Mouse (Mus musculus) frontal cortex, adult 2 months (tissue): Measurements from ENCODE around the gene Igf2. TPM values are rescaled to one million over a fixed set of nuclear protein-coding genes. Genes with fewer than 3 reads are reported as not detected.

ENCODE experiments used
- DNase-seq, 2 experiments: peaks; one replicate each; pipeline ENCODE4 v3.0.0; 2022; ENCODE audit warnings: low spot score in 1 of 2; ENCODE audit errors: extremely low spot score in 1 of 2
- polyA plus RNA-seq: library from polyadenylated mRNA; depleted of rRNA; stranded (reverse); fragments of >200 nt; gene quantifications from 2 replicates; pipeline ENCODE4 v1.2.3, GENCODE M21; 2012

The Igf2 gene
- polyA plus RNA-seq, 1 experiment: 81.1 TPM

DNA sequence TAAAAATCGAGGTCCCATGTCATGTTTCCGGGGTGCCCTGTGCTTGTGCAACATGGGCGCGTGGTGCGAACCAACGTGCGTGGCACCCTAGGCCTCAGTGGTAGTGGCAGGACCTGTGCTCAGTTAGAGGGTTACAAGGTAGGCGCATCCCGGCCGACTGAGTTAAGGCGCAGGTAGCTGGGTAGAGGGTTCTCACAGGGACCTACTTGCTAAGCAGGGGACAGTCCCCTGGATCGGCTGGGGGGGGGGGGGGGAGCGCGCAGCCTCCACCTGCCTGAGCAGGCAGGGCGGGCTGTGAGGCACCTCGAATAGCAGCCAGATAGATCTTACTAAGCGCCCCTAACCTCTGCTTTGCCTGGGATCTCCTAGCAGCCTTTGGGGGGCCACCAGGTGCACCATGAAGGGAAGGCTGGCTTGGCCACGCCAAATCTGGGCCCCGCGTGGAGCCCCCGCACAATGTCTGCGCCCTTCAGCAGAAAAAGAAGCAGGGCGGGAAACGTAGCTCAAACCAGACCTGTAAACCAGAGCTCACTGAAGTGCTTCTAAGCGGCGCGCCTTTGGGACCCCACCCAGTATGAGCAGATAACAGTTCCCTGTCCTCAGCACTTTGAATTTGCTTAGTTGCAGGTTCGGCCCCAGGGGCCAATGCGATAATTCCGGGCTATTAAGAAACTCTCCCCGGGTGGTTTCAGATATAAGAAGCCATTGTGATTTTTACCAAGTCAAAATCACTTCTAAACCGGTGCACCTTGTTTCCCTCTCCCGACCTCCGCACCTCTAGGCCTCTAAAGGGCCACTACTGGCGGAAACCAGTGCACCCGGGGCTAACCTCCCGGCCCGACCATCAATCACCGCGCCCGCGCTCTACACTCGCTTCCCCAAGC lies 6.6 kb downstream of the Igf2 start:
- no peak for DNase-seq

DNA sequence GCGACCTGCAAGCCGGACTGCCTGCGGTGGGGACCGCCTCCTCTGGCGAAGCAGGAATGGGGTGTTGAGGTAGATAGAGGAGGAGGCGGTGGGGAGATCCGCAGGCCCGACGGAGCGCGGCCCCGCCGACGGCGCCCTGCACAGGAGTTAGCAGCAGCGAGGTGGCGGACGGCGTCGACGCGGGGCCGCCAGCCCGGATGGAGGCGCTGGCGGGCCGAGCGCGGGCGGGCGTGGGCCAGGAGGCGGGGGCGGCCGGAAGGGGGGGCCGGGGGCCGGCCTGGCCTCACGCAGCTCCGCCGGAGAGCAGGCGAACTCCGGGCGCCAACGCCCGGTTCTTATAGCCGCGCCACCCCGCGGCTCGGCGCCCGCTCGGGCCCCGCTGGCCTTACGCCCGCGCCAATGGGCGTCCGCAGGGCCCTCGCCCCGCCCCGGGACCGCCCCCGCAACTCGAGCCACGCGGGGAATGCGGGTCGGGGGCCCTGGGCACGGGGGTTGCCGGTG lies 7.4 kb downstream of the Igf2 start:
- DNase-seq: no peak

GRCm38 (mm10) chr7:142658681-142659180 lies 7.9 kb downstream of the Igf2 start:
- no peak for DNase-seq

GRCm38 (mm10) chr7:142657821-142658614 lies 8.6 kb downstream of the Igf2 start:
- DNase-seq: no peak

- no peak for DNase-seq
Observed at GRCm38 (mm10) chr7:142657341-142657791, 9.2 kb downstream of the Igf2 start.

DNA sequence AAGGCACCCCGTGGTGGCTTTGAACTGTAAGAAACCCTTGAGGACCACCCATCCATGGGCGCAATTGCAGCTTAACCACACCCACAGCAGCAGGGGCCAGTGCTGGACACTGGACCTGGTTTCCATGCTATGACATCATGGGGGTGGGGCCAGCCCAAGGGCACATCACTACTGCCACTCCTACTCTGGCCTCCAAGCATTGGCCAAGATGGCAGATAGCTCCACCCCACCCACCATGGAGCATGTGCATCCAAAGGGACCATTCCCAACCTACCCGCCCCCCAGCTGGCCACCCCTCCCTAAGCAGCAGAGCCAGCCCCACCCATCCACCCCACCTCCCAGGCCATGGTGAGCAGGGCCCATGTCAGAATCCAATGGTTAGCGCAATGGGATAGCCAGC lies 10.6 kb downstream of the Igf2 start:
- DNase-seq: no peak

DNA sequence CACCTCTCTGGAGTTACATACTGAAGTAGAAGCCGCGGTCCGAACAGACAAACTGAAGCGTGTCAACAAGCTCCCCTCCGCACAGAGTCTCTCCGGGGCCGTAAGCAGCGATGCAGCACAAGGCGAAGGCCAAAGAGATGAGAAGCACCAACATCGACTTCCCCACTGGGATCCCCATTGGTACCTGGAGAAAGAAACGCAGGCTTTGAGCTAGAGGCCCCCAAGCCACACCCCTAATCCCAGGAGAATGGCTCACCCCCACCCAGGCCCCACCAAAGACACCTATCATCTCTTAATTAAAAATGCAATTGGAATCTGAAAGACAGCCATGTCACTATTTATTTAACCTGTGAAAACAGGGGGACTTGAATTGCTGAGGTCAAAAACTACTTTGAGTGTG lies 11.0 kb downstream of the Igf2 start:
- no peak for DNase-seq

DNA sequence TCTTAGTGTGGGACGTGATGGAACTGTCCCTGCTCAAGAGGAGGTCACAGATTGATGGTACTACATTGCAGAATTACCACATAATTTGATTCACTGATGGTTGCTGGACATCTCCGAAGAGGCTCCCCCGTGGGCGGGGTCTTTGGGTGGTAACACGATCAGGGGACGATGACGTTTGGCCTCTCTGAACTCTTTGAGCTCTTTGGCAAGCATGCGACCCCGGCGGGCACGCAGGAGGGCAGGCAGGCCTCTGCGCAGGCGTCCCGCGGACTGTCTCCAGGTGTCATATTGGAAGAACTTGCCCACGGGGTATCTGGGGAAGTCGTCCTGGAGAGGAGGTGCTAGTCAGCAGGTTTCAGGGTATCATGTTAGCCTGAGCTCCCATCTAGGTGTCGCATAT lies 12.9 kb downstream of the Igf2 start:
- DNase-seq: no peak

GRCm38 (mm10) chr7:142646676-142647075 lies 19.9 kb downstream of the Igf2 start:
- no peak for DNase-seq

- DNase-seq: no peak
Observed at GRCm38 (mm10) chr7:142645045-142645444, 21.6 kb downstream of the Igf2 start.

DNA sequence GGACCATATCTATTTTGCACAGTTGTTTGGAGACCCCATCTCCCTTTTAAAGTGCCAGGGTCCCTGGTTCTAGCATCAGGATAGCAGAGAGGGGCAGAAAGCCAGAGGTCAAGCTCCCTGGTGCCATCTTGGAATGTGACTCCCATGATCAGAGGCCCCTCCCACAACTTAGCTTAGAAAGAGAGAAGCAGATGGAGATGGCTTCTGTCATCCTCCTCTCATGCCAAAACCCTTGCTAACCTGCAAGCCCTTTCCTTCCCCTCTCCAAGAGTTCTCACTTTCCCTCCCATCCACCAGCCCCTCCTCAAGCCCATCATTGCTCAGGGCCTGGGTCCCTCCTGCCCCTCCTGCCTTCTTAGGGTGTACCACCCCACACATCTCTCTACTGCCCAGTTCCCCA lies 30.4 kb downstream of the Igf2 start:
- no peak for DNase-seq

DNA sequence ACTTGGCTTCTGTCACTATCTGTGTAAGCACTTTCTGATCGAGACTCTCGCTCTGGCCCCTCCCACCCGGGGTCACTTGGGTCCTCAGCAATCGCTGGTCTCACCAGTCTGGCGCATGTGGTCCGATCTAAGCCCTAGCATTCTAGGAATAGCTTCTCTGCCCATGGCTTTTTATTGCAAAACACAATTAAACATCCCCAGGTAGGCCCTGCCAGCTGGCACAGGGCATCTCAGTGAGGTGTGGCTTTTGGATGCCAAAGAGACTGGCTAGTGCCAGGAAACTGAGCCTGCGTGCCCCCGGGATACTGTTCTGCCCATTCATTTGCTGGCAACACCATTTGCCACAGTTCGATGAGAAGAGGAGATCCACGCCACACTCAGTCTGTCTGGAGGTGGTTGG lies 35.9 kb downstream of the Igf2 start:
- DNase-seq: no peak

DNA sequence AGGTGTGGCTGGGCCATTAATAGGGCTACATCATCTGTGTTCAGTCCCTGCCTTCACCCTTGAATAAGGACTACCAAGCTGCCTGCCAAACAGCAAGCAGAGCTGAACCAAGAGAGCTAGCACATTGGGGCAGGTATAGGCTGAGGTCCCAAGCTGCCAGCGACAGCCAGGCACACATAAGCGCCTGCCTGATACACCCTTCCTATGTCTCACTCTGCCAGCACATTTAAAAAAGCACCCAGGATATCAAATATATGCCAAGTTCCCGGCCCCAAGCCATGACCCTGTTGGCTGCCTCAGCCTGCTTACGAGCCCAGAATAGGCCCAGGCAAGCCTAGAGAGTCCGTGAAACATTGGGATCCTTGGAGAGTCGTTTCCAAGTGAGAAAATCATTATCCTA lies 36.8 kb downstream of the Igf2 start:
- DNase-seq: no peak

DNA sequence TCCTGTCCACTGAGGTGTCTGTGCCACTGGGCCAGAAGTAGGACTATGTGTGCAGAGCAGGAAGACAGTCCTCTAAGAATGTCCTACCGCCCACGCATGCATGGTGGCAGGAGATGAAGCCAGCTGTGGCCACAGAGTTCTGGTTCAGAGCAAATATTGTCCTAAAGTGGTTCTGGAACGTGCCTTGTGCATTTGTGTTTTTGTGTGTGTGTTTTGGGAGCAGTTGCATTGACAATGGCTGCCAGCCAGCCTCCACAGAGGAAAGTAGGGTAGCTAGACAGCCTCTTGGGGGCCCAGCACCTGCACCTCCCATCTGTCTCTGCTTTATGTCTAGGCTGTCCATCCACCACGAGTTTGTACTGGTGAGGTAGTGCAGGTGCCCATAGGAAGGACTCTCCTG lies 44.4 kb downstream of the Igf2 start:
- DNase-seq: no peak

GRCm38 (mm10) chr7:142613077-142613476 lies 53.5 kb downstream of the Igf2 start:
- DNase-seq: no peak

DNA sequence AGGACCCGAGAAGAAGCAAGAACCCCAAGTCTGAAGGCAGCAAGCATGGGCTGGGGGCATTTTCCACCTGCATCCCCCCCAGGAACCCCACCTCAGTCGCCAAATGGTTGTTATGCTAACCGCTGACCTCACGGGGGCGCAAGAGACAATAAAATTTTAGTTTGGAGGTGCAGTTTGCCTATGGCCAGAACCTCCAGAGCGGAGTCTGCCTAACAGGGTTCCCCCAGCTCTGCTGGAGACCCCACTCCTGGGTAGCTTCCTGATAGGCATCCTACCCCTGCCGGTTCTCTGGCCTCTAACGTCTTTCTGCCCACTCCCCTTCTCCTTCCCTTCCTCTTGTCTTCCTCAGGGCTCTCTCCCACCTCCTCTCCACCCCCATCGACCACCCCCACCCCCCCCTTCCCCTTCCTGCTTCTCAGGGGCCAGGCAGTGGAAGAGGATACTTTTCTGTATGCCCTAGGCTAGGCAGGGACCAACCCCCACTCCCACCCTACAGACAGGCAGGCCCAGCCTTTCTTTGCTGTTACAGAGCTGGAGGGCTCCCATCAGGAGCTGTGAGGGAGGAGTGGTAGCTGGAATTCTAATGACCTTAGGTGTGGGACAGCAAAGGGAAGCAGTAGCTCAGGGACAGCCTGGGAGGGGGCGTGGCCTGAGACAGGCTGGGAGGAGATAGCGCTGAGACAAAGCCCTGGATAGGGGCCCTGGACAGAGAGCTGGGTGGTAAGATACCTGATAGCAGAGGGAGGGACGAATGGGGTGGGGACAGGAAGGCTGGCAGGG lies 55.8 kb downstream of the Igf2 start:
- peak in 1 of 2 experiments; percentile 58 for DNase-seq

DNA sequence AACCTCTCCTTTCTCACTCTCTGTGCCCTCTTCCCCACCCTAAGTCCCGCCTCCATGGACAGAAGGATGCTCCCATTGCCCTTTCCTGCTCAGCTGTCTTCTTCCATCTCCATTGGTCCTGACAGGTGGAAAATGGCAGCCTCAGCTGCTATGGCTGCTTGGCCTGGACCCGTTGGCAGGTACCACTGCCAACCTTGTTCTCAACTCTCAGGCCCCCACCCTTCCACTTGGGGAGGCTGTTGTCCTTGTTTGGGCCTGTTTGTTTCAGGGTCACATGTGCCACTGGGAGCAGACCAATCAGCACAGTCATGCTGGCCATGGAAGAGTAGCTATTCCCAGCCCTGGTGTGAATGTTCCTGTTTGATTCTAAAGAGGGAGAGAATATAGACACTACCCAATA lies 65.7 kb downstream of the Igf2 start:
- DNase-seq: no peak
